Mouse (Mus musculus): ENCODE results near the gene Mettl15. TPM values are rescaled to one million over a fixed set of nuclear protein-coding genes. Genes with fewer than 3 reads are reported as not detected.

The Mettl15 gene
- total RNA-seq, 1 experiment from 2014 or later = 13.8 TPM

Other genes starting within 250 kb of the Mettl15 start
- 21.8 and 30.8 TPM in 2 replicates for gene Kif18a, start within 50 bp of the Mettl15 start, total RNA-seq (2017)

All from hematopoietic stem cell, adult 5-6 weeks (primary cell).